In the genomic region with DNA sequence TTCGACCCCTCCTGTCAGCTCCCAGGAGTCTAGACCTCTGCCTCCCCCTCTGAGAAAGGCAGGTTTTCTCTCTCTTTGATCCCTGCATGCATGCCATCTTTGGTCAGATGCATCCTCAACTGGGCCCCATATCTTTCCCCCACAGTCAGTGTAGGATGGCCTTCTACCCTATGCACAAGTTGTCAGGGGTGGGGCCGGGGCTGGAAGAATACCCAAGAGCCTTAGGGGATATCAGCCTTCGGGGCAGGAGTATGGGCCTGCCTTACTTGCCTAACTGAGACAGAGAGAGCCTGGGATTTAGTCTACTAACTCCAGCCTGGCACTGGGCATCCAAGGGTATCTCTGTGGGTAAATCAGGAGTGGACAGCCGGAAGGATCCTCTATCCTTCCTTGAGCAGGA, we compare ENCODE assay signal across 21 mouse cellular contexts. TPM values are rescaled to one million over a fixed set of nuclear protein-coding genes. Genes with fewer than 3 reads are reported as not detected.
DNase-seq lines count a peak whose midpoint lies in the region; ATAC-seq lines count a peak whose summit lies in the region.
"Had no signal": no experiment of that assay in that cellular context is flagged by ENCODE, and none has a peak within 500 bp of the region (broad histone marks: within the 10 kb centered on the region; RNA-seq: fewer than 3 reads in every experiment).

No protein-coding gene starts in this region.

- no peaks in the 10 kb centered on the region for H3K9me3 ChIP-seq in heart, embryonic 10.5 days
- H3K9me3 ChIP-seq in heart, embryonic 14.5 days (ENCODE audit: control insufficient read depth, low read length) = no peaks in the 10 kb centered on the region
- H3K9me3 ChIP-seq in midbrain, embryonic 11.5 days (ENCODE audit: control insufficient read depth, low read length) = no peaks in the 10 kb centered on the region
- H3K9me3 ChIP-seq in midbrain, embryonic 16.5 days (replicated peaks; ENCODE audit: control insufficient read depth, low read length, poor library complexity, severe bottlenecking) = no peaks in the 10 kb centered on the region
- H3K9me3 ChIP-seq: embryonic facial prominence, embryonic 13.5 days; forebrain, embryonic 12.5 days; hindbrain, embryonic 15.5 days; kidney, embryonic 15.5 days had no signal

- H3K4me1 ChIP-seq in heart, embryonic 10.5 days = peaks cover 59% of the 10 kb centered on the region
- H3K4me1 ChIP-seq in heart, embryonic 14.5 days (ENCODE audit: control insufficient read depth in 2 of 2, insufficient read depth in 2 of 2, low read length in 2 of 2) = peaks cover 48 to 53% of the 10 kb centered on the region in 2 experiments
- no peaks in the 10 kb centered on the region for H3K4me1 ChIP-seq in midbrain, embryonic 11.5 days (ENCODE audit: control insufficient read depth, insufficient read depth, low read length)
- no peaks in the 10 kb centered on the region for H3K4me1 ChIP-seq in midbrain, embryonic 16.5 days (ENCODE audit: control insufficient read depth, insufficient read depth, low read length)
- H3K4me1 ChIP-seq: embryonic facial prominence, embryonic 13.5 days; forebrain, embryonic 12.5 days had no signal

- H3K4me3 ChIP-seq in heart, embryonic 10.5 days = no peak overlapping the region
- no peak overlapping the region for H3K4me3 ChIP-seq in heart, embryonic 14.5 days (ENCODE audit: control insufficient read depth in 1 of 2, insufficient read depth in 1 of 2, low read depth in 1 of 2, low read length in 2 of 2)
- H3K4me3 ChIP-seq in midbrain, embryonic 11.5 days (ENCODE audit: low read depth, low read length) = no peak overlapping the region
- no peak overlapping the region for H3K4me3 ChIP-seq in midbrain, embryonic 16.5 days (ENCODE audit: low read depth, low read length)
- H3K4me3 ChIP-seq: embryonic facial prominence, embryonic 13.5 days; forebrain, embryonic 12.5 days; hindbrain, embryonic 15.5 days; kidney, embryonic 15.5 days had no signal

- WGBS in heart, embryonic 10.5 days = 66% methylated on average over 4 of the region's 4 CpGs
- WGBS in heart, embryonic 14.5 days = 65% methylated on average over 4 of the region's 4 CpGs
- WGBS in midbrain, embryonic 11.5 days = 78% methylated on average over 4 of the region's 4 CpGs
- WGBS in midbrain, embryonic 16.5 days = 75% methylated on average over 4 of the region's 4 CpGs

- H3K9ac ChIP-seq in heart, embryonic 14.5 days (ENCODE audit: low read length) = peak overlapping the region; percentile 44
- no peak overlapping the region for H3K9ac ChIP-seq in midbrain, embryonic 11.5 days (ENCODE audit: low read length)
- H3K9ac ChIP-seq in midbrain, embryonic 16.5 days (ENCODE audit: low read depth, low read length) = no peak overlapping the region
- H3K9ac ChIP-seq: embryonic facial prominence, embryonic 13.5 days; forebrain, embryonic 12.5 days; hindbrain, embryonic 15.5 days; kidney, embryonic 15.5 days had no signal

- no peaks in the 10 kb centered on the region for H3K27me3 ChIP-seq in heart, embryonic 10.5 days (ENCODE audit: insufficient read depth, poor library complexity, severe bottlenecking)
- H3K27me3 ChIP-seq in heart, embryonic 14.5 days (ENCODE audit: control insufficient read depth, insufficient read depth, low read length) = no peaks in the 10 kb centered on the region
- H3K27me3 ChIP-seq in midbrain, embryonic 11.5 days (ENCODE audit: control insufficient read depth, insufficient read depth, low read length) = no peaks in the 10 kb centered on the region
- H3K27me3 ChIP-seq in midbrain, embryonic 16.5 days (ENCODE audit: control insufficient read depth, insufficient read depth, low read depth, low read length) = no peaks in the 10 kb centered on the region
- H3K27me3 ChIP-seq: forebrain, embryonic 12.5 days; hindbrain, embryonic 15.5 days had no signal

- no peak for DNase-seq in heart, embryonic 10.5 days (ENCODE audit: low spot score)
- DNase-seq in heart, adult 9 months (ENCODE audit: low spot score in 2 of 2) = no peak
- DNase-seq in heart, adult 11 months = no peak
- peak; percentile 35 for DNase-seq in midbrain, embryonic 11.5 days (ENCODE audit: low spot score, missing footprints)
- DNase-seq: adrenal gland, adult 2 months; cerebellum, adult 11 months; cerebellum, adult 9-10 months; cerebellum, postnatal 36 days; gastrocnemius, postnatal 10 days; kidney, adult 2 months had no signal

- H3K36me3 ChIP-seq in heart, embryonic 10.5 days = peaks cover 5% of the 10 kb centered on the region
- H3K36me3 ChIP-seq in heart, embryonic 14.5 days (ENCODE audit: control insufficient read depth, insufficient read depth, low read length) = no peaks in the 10 kb centered on the region
- H3K36me3 ChIP-seq in midbrain, embryonic 11.5 days (ENCODE audit: control insufficient read depth, insufficient read depth, low read length) = no peaks in the 10 kb centered on the region
- H3K36me3 ChIP-seq in midbrain, embryonic 16.5 days (ENCODE audit: control insufficient read depth, insufficient read depth, low read length) = no peaks in the 10 kb centered on the region
- H3K36me3 ChIP-seq: embryonic facial prominence, embryonic 13.5 days; forebrain, embryonic 12.5 days; hindbrain, embryonic 15.5 days; kidney, embryonic 15.5 days had no signal

- no peak overlapping the region for H3K4me2 ChIP-seq in heart, embryonic 14.5 days (ENCODE audit: low read length)
- no peak overlapping the region for H3K4me2 ChIP-seq in midbrain, embryonic 11.5 days
- H3K4me2 ChIP-seq in midbrain, embryonic 16.5 days (ENCODE audit: low read length) = no peak overlapping the region
- H3K4me2 ChIP-seq: embryonic facial prominence, embryonic 13.5 days; forebrain, embryonic 12.5 days; hindbrain, embryonic 15.5 days; kidney, embryonic 15.5 days had no signal

- peak overlapping the region; percentile 80 for H3K27ac ChIP-seq in heart, embryonic 10.5 days
- peak overlapping the region; percentile 96 for H3K27ac ChIP-seq in heart, embryonic 14.5 days (replicated peaks in 1 of 2; ENCODE audit: control insufficient read depth in 1 of 2, insufficient read depth in 1 of 2, low read depth in 2 of 2, low read length in 2 of 2)
- no peak overlapping the region for H3K27ac ChIP-seq in midbrain, embryonic 11.5 days (ENCODE audit: low read depth, low read length)
- no peak overlapping the region for H3K27ac ChIP-seq in midbrain, embryonic 16.5 days (ENCODE audit: low read length)
- H3K27ac ChIP-seq: embryonic facial prominence, embryonic 13.5 days; forebrain, embryonic 12.5 days; hindbrain, embryonic 15.5 days; kidney, embryonic 15.5 days had no signal

- no peak for ATAC-seq in heart, embryonic 14.5 days (ENCODE audit: insufficient number of reproducible peaks, insufficient read depth, low FRiP score, low read depth)
- no peak for ATAC-seq in midbrain, embryonic 11.5 days (ENCODE audit: low FRiP score)
- ATAC-seq in midbrain, embryonic 16.5 days = no peak
- ATAC-seq: forebrain, embryonic 16.5 days; intestine, embryonic 16.5 days had no signal

RNA-seq across cellular contexts. Expression of a gene that starts 16.0 kb away (rescaled TPM):
- 17.0 and 34.2 TPM in 2 replicates for polyA plus RNA-seq in heart, embryonic 10.5 days (2016; fragmentation: Nextera tagmentation; extraction: Ambion mirVana)
- polyA plus RNA-seq in heart, embryonic 14.5 days (2014; fragmentation: Nextera tagmentation; extraction: Ambion mirVana) = 30.2 and 40.3 TPM in 2 replicates
- 0.27 and 0.50 TPM in 2 replicates for polyA plus RNA-seq in midbrain, embryonic 11.5 days (2014; fragmentation: Nextera tagmentation; extraction: Ambion mirVana)
- polyA plus RNA-seq in midbrain, embryonic 16.5 days (2015; fragmentation: Nextera tagmentation; extraction: Ambion mirVana) = 6.1 and 6.6 TPM in 2 replicates

RNA-seq across cellular contexts. Expression of a gene that starts 43.8 kb away (rescaled TPM):
- 25.5 and 28.4 TPM in 2 replicates for polyA plus RNA-seq in heart, embryonic 10.5 days (2016; fragmentation: Nextera tagmentation; extraction: Ambion mirVana)
- 27.3 and 29.6 TPM in 2 replicates for polyA plus RNA-seq in heart, embryonic 14.5 days (2014; fragmentation: Nextera tagmentation; extraction: Ambion mirVana)
- polyA plus RNA-seq in midbrain, embryonic 11.5 days (2014; fragmentation: Nextera tagmentation; extraction: Ambion mirVana) = 22.6 and 28.4 TPM in 2 replicates
- 32.3 and 33.0 TPM in 2 replicates for polyA plus RNA-seq in midbrain, embryonic 16.5 days (2015; fragmentation: Nextera tagmentation; extraction: Ambion mirVana)

RNA-seq across cellular contexts. Expression of a gene that starts 58.3 kb away (rescaled TPM):
- polyA plus RNA-seq in heart, embryonic 10.5 days (2016; fragmentation: Nextera tagmentation; extraction: Ambion mirVana) = not detected in 2 replicates
- not detected in 2 replicates for polyA plus RNA-seq in heart, embryonic 14.5 days (2014; fragmentation: Nextera tagmentation; extraction: Ambion mirVana)
- not detected in 2 replicates for polyA plus RNA-seq in midbrain, embryonic 11.5 days (2014; fragmentation: Nextera tagmentation; extraction: Ambion mirVana)
- polyA plus RNA-seq in midbrain, embryonic 16.5 days (2015; fragmentation: Nextera tagmentation; extraction: Ambion mirVana) = not detected in 2 replicates
- polyA plus RNA-seq: brain, embryonic 14.5 days; embryonic facial prominence, embryonic 13.5 days; forebrain, embryonic 12.5 days; forebrain, embryonic 16.5 days; frontal cortex, adult 2 months; hindbrain, embryonic 11.5 days; hindbrain, embryonic 15.5 days; intestine, embryonic 16.5 days; kidney, adult 2 months; kidney, embryonic 15.5 days had no signal

Comparison
In these comparisons a context has a peak if more than half of its experiments do, and no peak if none do; other contexts are left out.
1. H3K27ac ChIP-seq: peak in heart, embryonic 10.5 days (single experiment) and heart, embryonic 14.5 days (2 of 2); none in midbrain, embryonic 11.5 days (single experiment) and midbrain, embryonic 16.5 days (single experiment).